Mouse (Mus musculus): ENCODE results near the gene Gng12. TPM values are rescaled to one million over a fixed set of nuclear protein-coding genes. Genes with fewer than 3 reads are reported as not detected.

The Gng12 gene
- polyA plus RNA-seq (2017; shearing (Covaris generic)) = 45.9 TPM

GRCm38 (mm10) chr6:66896119-66896920 lies at the start of gene Gng12:
Gng12 (plus strand) TSS chr6:66896397.

GRCm38 (mm10) chr6:67036837-67037628 lies 140.8 kb downstream of the Gng12 start, which contains the start of gene Gadd45a:
Gadd45a (minus strand) TSS chr6:67037457.

Other genes with a start within 250 kb of the Gng12 start
- gene Vmn1r35, start 210.5 kb upstream of the Gng12 start, polyA plus RNA-seq (2017; shearing (Covaris generic)) = not detected
- gene Vmn1r36, start 177.2 kb upstream of the Gng12 start, polyA plus RNA-seq (2017; shearing (Covaris generic)) = not detected
- not detected for gene Vmn1r37, start 167.0 kb upstream of the Gng12 start, polyA plus RNA-seq (2017; shearing (Covaris generic))
- gene Vmn1r38, start 113.8 kb upstream of the Gng12 start, polyA plus RNA-seq (2017; shearing (Covaris generic)) = 0.07 TPM
- not detected for gene Vmn1r39, start 85.8 kb upstream of the Gng12 start, polyA plus RNA-seq (2017; shearing (Covaris generic))
- 14.5 TPM for gene Gadd45a, start 141.1 kb downstream of the Gng12 start, polyA plus RNA-seq (2017; shearing (Covaris generic))

Data from activated CD4-positive, CD25-positive, alpha-beta regulatory T cell, adult 9 weeks (primary cell).